Mouse (Mus musculus): ENCODE results near the gene Ecsit.

Gene Ecsit

GRCm38 (mm10) chr9:22085022-22085834 is at the start of gene Ecsit:
Gene Ecsit (minus strand): TSS chr9:22085438.
- peak; percentile 82 to 84 for DNase-seq (ENCODE audit: low spot score in 2 of 2)

GRCm38 (mm10) chr9:22134246-22134890 is 49.1 kb upstream of the Ecsit start:
- DNase-seq (ENCODE audit: low spot score in 2 of 2), result no peak

- DNase-seq (ENCODE audit: low spot score in 2 of 2), result no peak
These were observed 47.0 kb upstream of the Ecsit start for GRCm38 (mm10) chr9:22132220-22132619.

- DNase-seq (ENCODE audit: low spot score in 2 of 2), result peak; percentile 49 to 61
These were observed 46.2 kb upstream of the Ecsit start for GRCm38 (mm10) chr9:22131226-22131981.

GRCm38 (mm10) chr9:22125246-22126027 is 40.2 kb upstream of the Ecsit start:
- no peak for DNase-seq (ENCODE audit: low spot score in 2 of 2)

GRCm38 (mm10) chr9:22124169-22124568 is 38.9 kb upstream of the Ecsit start:
- no peak for DNase-seq (ENCODE audit: low spot score in 2 of 2)

- DNase-seq (ENCODE audit: low spot score in 2 of 2), result peak; percentile 30 to 45
These were observed 37.9 kb upstream of the Ecsit start for GRCm38 (mm10) chr9:22123069-22123609.

- DNase-seq (ENCODE audit: low spot score in 2 of 2), result no peak
These were observed 36.8 kb upstream of the Ecsit start for GRCm38 (mm10) chr9:22122005-22122404.

- no peak for DNase-seq (ENCODE audit: low spot score in 2 of 2)
These were observed 36.3 kb upstream of the Ecsit start for GRCm38 (mm10) chr9:22121545-22121944.

- no peak for DNase-seq (ENCODE audit: low spot score in 2 of 2)
These were observed 34.3 kb upstream of the Ecsit start for GRCm38 (mm10) chr9:22119543-22119942.

- DNase-seq (ENCODE audit: low spot score in 2 of 2), result peak in 1 of 2 experiments; percentile 57
These were observed 32.7 kb upstream of the Ecsit start for GRCm38 (mm10) chr9:22117754-22118456.

- peak; percentile 85 to 89 for DNase-seq (ENCODE audit: low spot score in 2 of 2)
These were observed 31.6 kb upstream of the Ecsit start, which contains the start of gene Elof1 for GRCm38 (mm10) chr9:22116740-22117426. Gene Elof1 (minus strand): TSS chr9:22117172.

- no peak for DNase-seq (ENCODE audit: low spot score in 2 of 2)
These were observed 30.8 kb upstream of the Ecsit start for GRCm38 (mm10) chr9:22116086-22116485.

- no peak for DNase-seq (ENCODE audit: low spot score in 2 of 2)
These were observed 30.4 kb upstream of the Ecsit start for GRCm38 (mm10) chr9:22115635-22116034.

GRCm38 (mm10) chr9:22108194-22108593 is 23.0 kb upstream of the Ecsit start:
- no peak for DNase-seq (ENCODE audit: low spot score in 2 of 2)

GRCm38 (mm10) chr9:22099922-22100321 is 14.7 kb upstream of the Ecsit start:
- no peak for DNase-seq (ENCODE audit: low spot score in 2 of 2)

GRCm38 (mm10) chr9:22098993-22099696 is 13.9 kb upstream of the Ecsit start, which contains the start of gene Cnn1:
Gene Cnn1 (plus strand): TSS chr9:22099216.
- no peak for DNase-seq (ENCODE audit: low spot score in 2 of 2)

- peak; percentile 72 to 84 for DNase-seq (ENCODE audit: low spot score in 2 of 2)
These were observed 10.6 kb upstream of the Ecsit start for GRCm38 (mm10) chr9:22095854-22096307.

GRCm38 (mm10) chr9:22092746-22093145 is 7.5 kb upstream of the Ecsit start:
- DNase-seq (ENCODE audit: low spot score in 2 of 2), result no peak

Data from spleen, postnatal 14 days (tissue).